8 mouse cellular contexts compared by ENCODE assay signal in genomic region chr1:131115932-131116331, GRCm38 (mm10). TPM values are rescaled to one million over a fixed set of nuclear protein-coding genes. Genes with fewer than 3 reads are reported as not detected.
DNase-seq lines count a peak whose midpoint lies in the region; ATAC-seq lines count a peak whose summit lies in the region.

No protein-coding gene starts in this region.

- 11% methylated on average over 6 of the region's 6 CpGs for WGBS in kidney, embryonic 16.5 days

- peak; percentile 62 for DNase-seq in kidney, adult 18-20 months
- DNase-seq in Muller cell, postnatal 12 days (ENCODE audit: inconsistent ontology term): peak; percentile 62
- DNase-seq in cerebellum, postnatal 10 days: peak; percentile 84 to 87
- DNase-seq in gastrocnemius, postnatal 10 days: peak; percentile 69
- peak; percentile 55 to 74 for DNase-seq in kidney, postnatal 25 days
- peak; percentile 82 for DNase-seq in lung, postnatal 36 days
- peak; percentile 64 for DNase-seq in skeletal muscle tissue, adult 2 months (ENCODE audit: low read depth, low spot score)

- no peak overlapping the region for H3K9ac ChIP-seq in kidney, embryonic 16.5 days (replicated peaks; ENCODE audit: low read length)

- no peaks in the 10 kb centered on the region for H3K27me3 ChIP-seq in kidney, embryonic 16.5 days (ENCODE audit: insufficient read depth, low read length)

- H3K27ac ChIP-seq in kidney, embryonic 16.5 days (ENCODE audit: low read length): no peak overlapping the region

- no peak overlapping the region for H3K4me3 ChIP-seq in kidney, embryonic 16.5 days (ENCODE audit: low read length)

- peaks cover 14% of the 10 kb centered on the region for H3K4me1 ChIP-seq in kidney, embryonic 16.5 days (ENCODE audit: insufficient read depth, low read length)

- no peaks in the 10 kb centered on the region for H3K9me3 ChIP-seq in kidney, embryonic 16.5 days (ENCODE audit: low read length)

- no peak for ATAC-seq in kidney, embryonic 16.5 days (ENCODE audit: low FRiP score, low TSS enrichment)

- H3K4me2 ChIP-seq in kidney, embryonic 16.5 days (replicated peaks; ENCODE audit: low read depth, low read length): no peak overlapping the region

- no peaks in the 10 kb centered on the region for H3K36me3 ChIP-seq in kidney, embryonic 16.5 days (ENCODE audit: insufficient read depth, low read length)

RNA-seq across cellular contexts. Expression of gene Mapkapk2, which starts 18.3 kb away (rescaled TPM):
- 26.5 and 43.9 TPM in 2 replicates for polyA plus RNA-seq in kidney, embryonic 16.5 days (2015; fragmentation: Nextera tagmentation; extraction: Ambion mirVana)
- 100 to 1,000 TPM; 171 to 177 TPM for total RNA-seq in gastrocnemius, postnatal 10 days (2021)

RNA-seq across cellular contexts. Expression of gene Dyrk3, which starts 22.2 kb away (rescaled TPM):
- polyA plus RNA-seq in kidney, embryonic 16.5 days (2015; fragmentation: Nextera tagmentation; extraction: Ambion mirVana): 5.9 and 6.1 TPM in 2 replicates
- under 1 TPM; 0.12 to 0.14 TPM for total RNA-seq in gastrocnemius, postnatal 10 days (2021)

RNA-seq across cellular contexts. Expression of gene Eif2d, which starts 37.0 kb away (rescaled TPM):
- polyA plus RNA-seq in kidney, embryonic 16.5 days (2015; fragmentation: Nextera tagmentation; extraction: Ambion mirVana): 70.0 and 70.5 TPM in 2 replicates
- total RNA-seq in gastrocnemius, postnatal 10 days (2021): 10 to 100 TPM; 24.4 to 26.4 TPM
